Mouse (Mus musculus) lung, postnatal 0 days (tissue): ENCODE measurements around the gene Hpn. TPM values are rescaled to one million over a fixed set of nuclear protein-coding genes. Genes with fewer than 3 reads are reported as not detected.
A peak's percentile ranks its signal among the peaks of the same experiment; 100 is the strongest.

Source experiments
- ATAC-seq: fragments of 200-750 bp; cut with Nextera tagmentation; 2 replicates; pipeline ENCODE4 v1.8.0; 2017; ENCODE audit warnings: moderate library complexity
- DNase-seq: peaks from one replicate; pipeline ENCODE4 v3.0.0-alpha.2; 2016; ENCODE audit warnings: low spot score
- H3K27ac ChIP-seq: fragments of 300-500 bp; sonication (generic); 2 replicates; pipeline ENCODE4 v1.5.1; 2014; ENCODE audit warnings: antibody characterized with exemption, mild to moderate bottlenecking, low read length, mixed read lengths
- H3K27me3 ChIP-seq: fragments of 300-500 bp; sonication (generic); replicated peaks from 2 replicates; pipeline ENCODE4 v1.6.1; 2014; ENCODE audit warnings: low read length, mixed read lengths; ENCODE audit not compliant: insufficient read depth
- H3K36me3 ChIP-seq: fragments of 300-500 bp; sonication (generic); 2 replicates; pipeline ENCODE4 v1.6.1; 2014; ENCODE audit warnings: low read length, mixed read lengths; ENCODE audit not compliant: insufficient read depth
- H3K4me1 ChIP-seq: fragments of 300-500 bp; sonication (generic); 2 replicates; pipeline ENCODE4 v1.6.1; 2014; ENCODE audit warnings: antibody characterized with exemption, low read depth, low read length, mixed read lengths; ENCODE audit not compliant: insufficient read depth
- H3K4me2 ChIP-seq: fragments of 300-500 bp; sonication (generic); replicated peaks from 2 replicates; pipeline ENCODE4 v1.6.1; 2014; ENCODE audit warnings: low read depth, mild to moderate bottlenecking, low read length, moderate library complexity, mixed read lengths
- H3K4me3 ChIP-seq: fragments of 300-500 bp; sonication (generic); 2 replicates; pipeline ENCODE4 v1.5.1; 2014; ENCODE audit warnings: low read depth, low read length
- H3K9ac ChIP-seq: fragments of 300-500 bp; sonication (generic); replicated peaks from 2 replicates; pipeline ENCODE4 v1.6.1; 2014; ENCODE audit warnings: low read depth, mild to moderate bottlenecking
- H3K9me3 ChIP-seq: fragments of 300-500 bp; sonication (generic); 2 replicates; pipeline ENCODE4 v1.6.1; 2016; ENCODE audit warnings: low read length, mixed read lengths
- CTCF ChIP-seq: IDR thresholded peaks from 2 replicates; pipeline ENCODE4 v1.5.1; 2016; ENCODE audit warnings: antibody characterized with exemption, mild to moderate bottlenecking
- EP300 ChIP-seq: IDR thresholded peaks from 2 replicates; pipeline ENCODE4 v1.6.1; 2016; ENCODE audit warnings: antibody characterized with exemption, mild to moderate bottlenecking, control low read depth
- WGBS: fragments of 180-500 bp; shearing (Covaris S2); extraction: QIAGEN DNeasy Blood & Tissue Kit; methylation state at CpG from one replicate; pipeline ENCODE4 v1.1.7; 2014; 5-methylcytosine and 5-hydroxymethylcytosine counted together
- polyA plus RNA-seq: library from polyadenylated mRNA; unstranded; fragments of >200 nt; fragmentation: Nextera tagmentation; extraction: Ambion mirVana; gene quantifications from 2 replicates; pipeline ENCODE4 v1.2.1, GENCODE M21; 2015

Hpn gene
- polyA plus RNA-seq, 1 experiment from 2014 or later = 20.5 TPM

- 0 out of 2 replicates have a peak, but pooled peaks cover 4% of the 10 kb centered on the region for H3K4me1 ChIP-seq
- no peak for ATAC-seq
- no peaks in the 10 kb centered on the region for H3K36me3 ChIP-seq
- TF ChIP-seq CTCF (no peak), EP300 (no peak)
- H3K27me3 ChIP-seq = peaks cover 16% of the 10 kb centered on the region
- WGBS = 74% methylated on average over 7 of the region's 7 CpGs
- no peak overlapping the region for H3K9ac ChIP-seq
- no peak overlapping the region for H3K4me3 ChIP-seq
- no peak for DNase-seq
- H3K27ac ChIP-seq = no peak overlapping the region
- H3K4me2 ChIP-seq = no peak overlapping the region
- H3K9me3 ChIP-seq = no peaks in the 10 kb centered on the region
Measured at GRCm38 (mm10) chr7:31056448-31056847, 58.6 kb downstream of the Hpn start.

- 41% methylated on average over 3 of the region's 4 CpGs for WGBS
Measured at GRCm38 (mm10) chr7:31055883-31056282, 59.2 kb downstream of the Hpn start.

GRCm38 (mm10) chr7:31055354-31055824 lies 59.7 kb downstream of the Hpn start:
- Histone ChIP-seq H3K4me3 (peak overlapping the region; percentile 30), H3K4me1 (0 out of 2 replicates have a peak, but pooled peaks cover 7% of the 10 kb centered on the region), H3K4me2 (peak overlapping the region; percentile 44), H3K27me3 (peaks cover 27% of the 10 kb centered on the region), H3K36me3 (no peaks in the 10 kb centered on the region), H3K9ac (0 out of 2 replicates have a peak overlapping the region, but pooled peaks have one; percentile 12), H3K27ac (peak overlapping the region; percentile 80), H3K9me3 (no peaks in the 10 kb centered on the region)
- ATAC-seq (peak; percentile 90), DNase-seq (peak; percentile 90)
- TF ChIP-seq CTCF = no peak
- TF ChIP-seq EP300 = no peak
- WGBS = 17% methylated on average over 10 of the region's 10 CpGs

More at GRCm38 (mm10) chr7:31055883-31056282, 59.2 kb downstream of the Hpn start:
- H3K27ac ChIP-seq = no peak overlapping the region; the same call in 1 of the 2 replicates
- DNase-seq (peak; percentile 50), ATAC-seq (peak; percentile 31)
- H3K27me3 ChIP-seq = peaks cover 22% of the 10 kb centered on the region
- no peak overlapping the region for H3K9ac ChIP-seq
- no peak overlapping the region for H3K4me3 ChIP-seq
- no peaks in the 10 kb centered on the region for H3K9me3 ChIP-seq
- 0 out of 2 replicates have a peak, but pooled peaks cover 7% of the 10 kb centered on the region for H3K4me1 ChIP-seq
- no peak overlapping the region for H3K4me2 ChIP-seq
- H3K36me3 ChIP-seq = no peaks in the 10 kb centered on the region
- no peak for TF ChIP-seq EP300
- TF ChIP-seq CTCF = no peak

- H3K4me3 ChIP-seq = peak overlapping the region; percentile 30
- no peaks in the 10 kb centered on the region for H3K36me3 ChIP-seq
- peaks cover 32% of the 10 kb centered on the region for H3K27me3 ChIP-seq
- peak overlapping the region; percentile 80 for H3K27ac ChIP-seq
- peak overlapping the region; percentile 44 for H3K4me2 ChIP-seq
- WGBS = 37% methylated on average over 11 of the region's 11 CpGs
- H3K4me1 ChIP-seq = 0 out of 2 replicates have a peak, but pooled peaks cover 7% of the 10 kb centered on the region
- no peaks in the 10 kb centered on the region for H3K9me3 ChIP-seq
- DNase-seq = peak; percentile 27
- H3K9ac ChIP-seq = 0 out of 2 replicates have a peak overlapping the region, but pooled peaks have one; percentile 12
- no peak for TF ChIP-seq EP300
- no peak for TF ChIP-seq CTCF
- no peak for ATAC-seq
Measured at GRCm38 (mm10) chr7:31054661-31055320, 60.3 kb downstream of the Hpn start.

GRCm38 (mm10) chr7:31053882-31054447 lies 61.1 kb downstream of the Hpn start:
- H3K27ac ChIP-seq = 0 out of 2 replicates have a peak overlapping the region, but pooled peaks have one; percentile 80
- peak overlapping the region; percentile 44; the same call in 1 of the 2 replicates for H3K4me2 ChIP-seq
- H3K4me3 ChIP-seq = 0 out of 2 replicates have a peak overlapping the region, but pooled peaks have one; percentile 30
- 27% methylated on average over 10 of the region's 10 CpGs for WGBS
- H3K4me1 ChIP-seq = 0 out of 2 replicates have a peak, but pooled peaks cover 7% of the 10 kb centered on the region
- no peak overlapping the region for H3K9ac ChIP-seq
- no peak for ATAC-seq
- H3K36me3 ChIP-seq = no peaks in the 10 kb centered on the region
- no peaks in the 10 kb centered on the region for H3K9me3 ChIP-seq
- TF ChIP-seq CTCF (no peak), EP300 (no peak)
- no peak for DNase-seq
- H3K27me3 ChIP-seq = peaks cover 32% of the 10 kb centered on the region
